Mouse (Mus musculus): ENCODE measurements at regions not wholly inside any gene's neighbourhood (a gene's known extent, or its start where the extent isn't known, plus 50 kb on each side); places are given as distances from the start of the nearest gene placed in this dataset.

DNA sequence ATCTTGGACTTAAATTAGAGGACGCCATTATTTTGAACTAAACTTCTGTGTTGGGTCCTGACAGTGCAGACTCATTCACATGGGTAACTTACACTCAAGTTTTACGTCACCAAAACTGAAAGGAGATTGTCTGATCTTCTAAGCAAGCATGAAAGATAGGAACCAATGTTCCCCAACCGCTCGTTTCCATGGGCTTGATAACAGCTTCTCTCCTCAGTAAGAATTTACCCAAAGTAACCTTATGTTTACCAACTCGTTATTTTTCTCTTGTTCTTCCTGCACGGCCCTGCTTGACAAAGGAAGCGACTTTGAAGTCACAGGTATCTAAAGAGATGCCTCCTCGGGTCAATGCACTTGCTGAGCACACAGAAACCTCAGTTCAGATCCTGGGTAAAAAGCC lies 245.6 kb downstream of the Rplp1 start:
- DNase-seq: no peak

DNA sequence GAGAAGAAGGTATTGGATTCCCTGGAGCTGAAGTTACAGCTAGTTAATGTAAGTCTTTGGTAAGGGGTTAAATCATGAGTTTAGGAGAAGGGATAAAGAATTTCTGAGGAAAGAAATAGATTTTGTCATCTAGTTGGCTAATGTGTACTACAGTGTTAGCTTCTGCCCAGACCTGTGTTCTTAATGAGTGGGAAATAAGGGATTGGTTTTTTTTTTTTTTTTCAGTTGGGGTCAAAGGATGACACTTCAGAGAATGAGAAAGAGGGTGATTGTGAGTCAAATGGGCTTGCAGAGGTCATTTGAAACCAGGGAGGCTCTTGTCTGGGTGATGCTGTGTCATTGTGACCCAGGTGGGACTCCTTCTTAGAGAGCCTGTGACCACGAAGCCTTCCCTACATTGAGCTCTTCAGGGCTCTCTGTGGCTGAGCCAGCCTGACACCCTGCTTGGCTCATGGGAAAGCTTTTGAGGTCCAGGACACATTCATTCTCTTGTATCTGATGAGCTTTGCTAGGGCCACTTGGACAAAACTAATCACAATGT lies 246.1 kb downstream of the Rplp1 start:
- no peak for DNase-seq

DNA sequence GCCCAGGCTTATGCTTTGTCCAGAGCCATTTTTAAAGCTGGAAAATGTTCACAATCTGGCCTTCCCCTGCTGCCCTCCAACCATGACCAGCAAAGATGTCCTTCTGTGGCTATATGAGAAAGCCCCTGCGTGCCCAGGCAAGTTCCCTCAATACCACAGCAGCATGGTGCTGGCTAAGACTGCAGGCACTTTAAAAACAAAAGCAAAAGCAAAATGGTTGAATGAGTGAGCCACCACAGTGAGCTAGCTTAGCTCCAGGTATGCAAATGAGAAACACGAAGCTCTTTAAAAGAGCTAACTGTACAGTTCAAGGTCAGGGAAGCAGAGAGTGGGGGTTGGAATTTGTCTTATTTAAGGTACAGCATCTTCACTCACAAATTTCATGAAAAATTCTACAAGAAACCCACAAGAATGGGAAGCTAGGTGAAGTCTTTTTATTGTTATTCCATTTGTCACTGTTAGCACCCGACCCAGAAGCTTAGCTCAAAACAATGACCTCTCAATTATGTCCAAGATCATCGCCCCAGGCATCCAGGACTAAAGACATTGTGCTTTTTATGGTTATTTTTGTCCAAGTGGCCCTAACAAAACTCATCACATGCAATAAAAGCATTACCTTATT lies 246.8 kb downstream of the Rplp1 start:
- no peak for DNase-seq

DNA sequence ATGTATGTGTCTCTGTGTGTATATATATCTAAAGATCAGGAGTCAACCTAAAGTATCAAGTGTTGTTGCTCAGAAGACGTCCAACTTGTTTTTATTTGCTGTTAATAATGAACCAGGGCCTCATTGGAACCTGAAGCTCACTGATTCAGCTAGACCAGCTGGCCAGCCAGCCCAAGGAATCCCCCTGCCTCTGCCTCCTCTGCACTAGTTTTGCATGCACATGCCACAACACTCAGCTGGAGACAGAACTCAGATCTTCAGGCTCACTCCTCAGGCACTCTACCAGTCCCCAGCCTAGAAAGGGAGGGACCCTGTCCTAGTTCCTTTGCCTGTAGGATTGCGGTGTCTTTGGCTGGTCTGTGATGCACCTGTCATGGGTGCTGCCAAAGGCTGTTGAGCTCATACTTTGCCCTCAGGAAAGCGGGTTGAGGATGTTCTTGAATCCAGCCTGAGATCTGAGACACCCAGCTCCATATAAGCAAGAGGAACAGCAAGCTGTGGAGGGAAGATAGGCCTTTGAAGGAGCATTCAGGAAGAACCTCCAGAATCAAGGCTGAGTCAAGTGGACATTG lies 247.5 kb downstream of the Rplp1 start:
- no peak for DNase-seq

DNA sequence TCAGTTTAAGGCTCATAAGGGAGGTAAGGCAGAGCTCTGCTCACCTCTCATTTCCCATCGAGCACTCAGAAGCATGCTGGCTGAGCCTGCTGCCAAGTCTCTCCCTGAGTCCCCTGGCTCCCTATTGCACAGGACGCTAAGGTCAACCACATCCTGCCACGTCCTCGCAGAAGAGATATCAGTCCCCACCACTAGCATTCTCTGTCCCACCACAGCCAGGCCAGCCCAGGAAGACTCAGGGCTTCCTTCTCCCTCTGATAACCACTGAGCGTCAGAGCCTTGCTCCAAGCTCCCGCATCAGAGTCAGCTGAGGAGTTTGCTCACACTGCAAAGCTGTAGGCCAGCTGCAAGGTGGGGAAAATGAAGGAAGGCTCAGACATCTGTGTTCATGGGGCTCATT lies 248.2 kb downstream of the Rplp1 start:
- no peak for DNase-seq

DNA sequence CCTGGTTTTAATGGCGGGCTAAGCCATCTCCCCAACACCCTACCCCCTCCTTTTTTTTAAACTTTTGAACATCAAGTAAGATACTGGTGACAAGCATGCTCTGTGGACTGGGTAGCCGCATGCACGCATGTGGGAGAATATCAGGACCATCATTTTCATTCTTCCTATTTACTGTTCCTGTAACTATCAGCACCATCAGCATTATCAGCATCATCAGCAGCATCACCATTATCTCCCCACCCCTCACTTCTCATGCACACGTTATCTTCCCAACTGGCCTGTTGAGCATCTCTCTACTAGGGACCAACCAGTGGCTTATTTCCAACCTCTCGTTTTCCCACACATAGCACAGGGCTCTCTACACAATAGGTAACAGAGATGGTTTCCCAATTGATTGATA lies 249.1 kb downstream of the Rplp1 start:
- no peak for DNase-seq

DNA sequence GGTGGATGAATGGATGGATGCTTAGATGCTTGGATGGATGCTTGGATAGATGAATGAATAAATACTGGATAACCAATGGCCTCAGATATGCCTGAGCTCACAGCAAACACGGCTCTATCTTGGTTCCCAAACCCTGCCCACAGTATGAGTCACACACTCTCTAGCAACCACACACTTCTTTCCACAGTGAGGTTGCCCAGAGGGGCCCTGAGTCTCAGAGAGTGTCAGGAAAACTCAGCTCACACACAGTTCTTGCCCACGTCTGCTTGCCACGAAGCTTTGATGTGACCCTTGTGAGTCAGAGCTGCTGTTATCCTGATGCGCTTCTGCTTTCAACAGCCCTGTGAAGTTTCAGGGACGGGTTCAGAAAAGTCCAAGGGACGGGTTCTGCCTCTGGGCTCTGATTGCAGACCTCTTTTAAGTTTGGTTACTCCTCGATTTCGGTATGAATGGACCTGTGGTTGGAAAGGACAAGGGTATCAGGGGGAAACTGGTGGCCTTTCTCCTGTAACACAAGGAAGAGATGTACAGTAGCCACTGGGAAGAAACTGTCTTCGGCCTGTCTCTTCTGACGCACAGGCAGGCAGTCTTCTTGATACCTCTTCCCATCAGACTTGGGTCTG lies 250.2 kb downstream of the Rplp1 start:
- DNase-seq: no peak

DNA sequence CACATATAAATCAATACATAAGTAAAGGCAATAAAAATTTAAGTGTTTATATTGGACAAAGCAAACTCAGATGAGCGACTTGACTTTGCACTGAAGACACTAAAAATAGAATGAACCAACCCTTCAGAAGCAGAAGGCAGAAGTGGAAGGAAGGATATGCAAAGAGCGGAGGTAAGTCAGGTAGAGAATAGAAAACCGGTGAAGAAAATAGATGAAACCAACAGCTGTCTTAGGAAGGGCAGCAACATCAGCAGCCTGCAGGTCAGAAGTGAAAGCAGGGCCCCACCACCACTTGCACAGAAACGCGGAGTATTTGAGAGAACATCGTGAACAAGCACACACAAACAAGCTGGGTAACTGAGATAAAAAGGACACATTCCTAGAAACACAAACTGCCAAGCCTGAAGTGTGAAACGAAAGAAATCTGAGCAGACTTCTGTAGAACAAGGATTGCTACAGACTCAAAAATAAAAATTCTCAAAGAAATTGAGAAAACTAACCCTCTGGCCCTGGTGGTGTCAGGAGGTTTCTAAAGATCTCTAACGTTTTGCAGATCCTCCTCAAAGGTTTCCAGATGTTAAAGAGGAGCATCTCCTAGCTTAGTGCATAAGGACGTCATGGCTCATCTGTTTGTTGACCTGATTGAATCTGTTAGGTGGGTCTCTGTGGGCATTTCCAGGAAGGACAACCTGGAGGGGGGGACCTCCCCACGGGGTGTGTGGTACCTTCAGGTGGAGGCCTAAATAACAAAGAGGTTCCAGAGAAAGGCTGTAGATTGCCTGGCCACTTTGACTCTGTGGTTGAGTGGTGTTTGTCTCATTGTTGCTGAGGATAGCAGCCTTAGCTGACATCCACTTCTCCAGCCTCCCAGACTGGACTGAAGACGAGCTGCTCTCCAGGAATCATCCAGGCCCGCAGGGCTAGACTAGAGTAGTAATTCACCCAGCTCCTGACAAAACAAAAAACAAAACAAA lies 252.0 kb downstream of the Rplp1 start:
- DNase-seq: no peak

DNA sequence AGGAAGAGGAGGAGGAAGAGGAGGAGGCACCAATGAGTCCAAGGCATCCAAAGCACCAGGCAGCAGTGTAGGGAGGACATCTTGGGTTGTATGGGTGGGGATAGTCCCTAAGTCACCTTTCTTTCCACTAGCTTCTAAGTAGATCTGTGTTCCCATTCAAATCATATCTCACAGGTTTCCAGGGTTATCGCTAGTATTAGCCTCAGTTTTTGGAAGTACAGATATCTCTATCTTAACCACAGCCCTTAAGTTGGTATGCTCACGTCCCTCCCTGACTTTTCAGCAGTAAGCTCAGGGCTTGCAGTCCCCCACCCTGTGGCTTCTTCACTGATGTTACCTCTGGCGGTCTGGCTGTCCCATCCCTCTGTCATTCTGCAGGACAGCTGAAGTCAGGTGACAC lies 254.2 kb downstream of the Rplp1 start:
- no peak for DNase-seq

DNA sequence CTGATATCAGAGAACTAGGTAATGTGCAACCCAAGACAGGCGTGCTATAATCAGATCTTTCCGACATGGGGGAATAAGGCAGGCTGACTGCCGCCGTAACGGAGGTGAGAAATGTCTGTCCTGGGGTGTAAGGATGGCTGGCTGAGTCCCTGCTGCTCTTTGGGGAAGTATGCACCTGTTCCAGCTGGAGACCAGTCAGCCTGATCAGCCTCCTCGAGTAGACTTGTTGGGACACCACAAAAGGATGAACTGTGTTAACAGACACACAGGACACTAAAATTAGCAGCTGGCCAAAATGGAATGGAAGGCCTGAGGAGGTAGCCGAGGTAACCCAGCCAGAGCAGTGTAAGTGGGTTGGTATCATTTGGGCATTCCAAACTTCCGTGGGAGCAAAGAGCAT lies 256.3 kb downstream of the Rplp1 start:
- DNase-seq: no peak

DNA sequence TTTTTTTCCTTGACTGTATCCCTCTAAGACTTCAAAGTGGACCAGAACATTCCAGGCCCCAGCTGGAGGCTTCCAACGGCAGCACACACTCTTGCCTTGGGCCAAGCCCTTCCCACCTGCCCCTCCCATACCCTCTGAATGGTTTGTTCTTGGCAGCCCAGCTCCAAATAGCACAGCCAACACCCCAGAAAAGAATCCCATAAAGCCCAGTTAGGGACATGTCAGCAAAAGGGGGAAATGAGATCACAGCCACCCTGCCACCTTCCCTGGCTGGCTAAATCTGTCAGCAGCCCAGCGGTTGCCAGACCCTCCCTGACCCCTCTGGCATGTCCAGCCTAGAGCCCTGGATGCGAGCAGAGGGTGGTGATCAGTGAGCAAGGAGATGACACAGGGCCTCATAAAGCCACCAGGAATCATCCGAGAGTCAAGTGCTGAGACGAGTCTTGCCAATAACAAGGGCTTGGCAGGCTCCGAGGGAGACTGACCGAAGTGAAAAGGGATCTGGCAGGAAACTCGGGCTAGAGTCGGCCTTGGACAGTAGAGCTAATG lies 258.8 kb downstream of the Rplp1 start:
- peak; percentile 79 for DNase-seq

DNA sequence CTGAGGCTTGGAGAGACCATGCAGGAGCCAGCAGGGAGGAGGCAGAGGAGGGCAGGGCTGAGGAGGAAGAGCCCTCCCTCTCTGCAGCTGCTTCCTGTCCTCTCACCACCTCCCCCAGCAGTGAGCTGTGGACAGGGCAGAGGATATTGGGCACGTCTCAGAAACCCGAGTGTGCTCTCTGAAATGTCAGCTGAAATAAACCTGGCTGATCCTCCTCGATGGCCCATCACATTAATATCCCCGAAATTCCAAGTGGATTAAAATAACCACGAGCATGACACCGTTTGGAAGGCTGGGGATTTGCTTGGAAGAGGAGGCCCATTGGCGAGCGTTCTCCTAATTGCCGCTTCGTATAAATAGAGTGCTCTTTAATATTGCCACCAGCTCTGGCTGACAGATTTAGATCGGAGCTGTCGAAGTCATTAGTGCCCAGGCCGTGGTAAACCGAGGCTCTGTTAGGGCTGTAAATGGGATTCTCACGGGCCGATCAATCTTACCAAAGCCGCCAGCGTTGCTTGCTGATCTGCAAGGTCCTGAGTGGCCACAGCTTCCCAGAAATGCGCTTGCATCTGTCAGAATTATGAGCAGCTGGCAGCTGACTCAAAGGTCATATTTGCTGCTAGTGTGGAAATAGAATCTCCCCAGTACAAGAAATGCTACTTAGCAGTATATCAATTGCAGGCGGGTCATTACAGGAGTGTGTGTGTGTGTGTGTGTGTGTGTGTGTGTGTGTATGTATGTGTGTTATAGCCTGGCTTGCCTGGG lies 268.5 kb downstream of the Rplp1 start:
- DNase-seq: peak; percentile 42

DNA sequence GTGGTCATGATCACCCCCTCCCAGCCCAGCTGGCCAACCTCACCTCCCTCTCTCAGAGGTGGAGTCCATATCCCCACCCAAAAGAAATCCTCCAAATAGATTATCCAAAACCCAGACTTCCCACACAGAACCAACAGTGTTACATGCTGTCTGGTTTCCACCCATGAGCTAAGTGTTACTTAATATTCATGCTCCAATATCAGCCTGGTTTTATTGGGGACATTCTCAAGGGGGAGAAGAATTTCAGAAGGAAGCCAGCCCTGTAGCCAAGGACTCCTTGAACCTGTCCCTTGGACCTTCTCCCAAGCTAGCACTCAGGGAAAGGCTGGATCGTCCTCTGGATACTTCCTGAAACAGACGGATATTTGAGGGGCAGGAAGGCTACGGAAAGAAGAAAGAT lies 268.6 kb downstream of the Tle3 start:
- no peak for DNase-seq

DNA sequence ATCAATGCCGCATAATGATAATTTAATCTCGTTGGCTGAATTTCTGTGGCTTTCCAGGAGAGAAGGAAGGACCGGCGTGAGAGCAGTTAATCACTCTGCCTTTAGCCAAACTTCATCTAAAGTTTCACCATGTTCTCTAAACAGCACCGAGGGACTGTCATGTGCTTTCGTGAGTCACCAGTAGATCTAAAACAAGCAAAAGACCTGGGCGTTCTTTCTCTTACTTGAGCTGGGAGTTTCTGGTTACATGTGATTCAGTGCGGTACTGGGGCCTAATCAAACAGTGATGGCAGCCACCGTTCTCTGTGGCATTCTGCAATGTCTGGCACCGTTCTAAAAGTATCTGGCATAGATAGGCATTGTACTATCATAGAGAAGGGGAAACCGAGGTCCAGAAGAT lies 266.7 kb downstream of the Tle3 start:
- no peak for DNase-seq

DNA sequence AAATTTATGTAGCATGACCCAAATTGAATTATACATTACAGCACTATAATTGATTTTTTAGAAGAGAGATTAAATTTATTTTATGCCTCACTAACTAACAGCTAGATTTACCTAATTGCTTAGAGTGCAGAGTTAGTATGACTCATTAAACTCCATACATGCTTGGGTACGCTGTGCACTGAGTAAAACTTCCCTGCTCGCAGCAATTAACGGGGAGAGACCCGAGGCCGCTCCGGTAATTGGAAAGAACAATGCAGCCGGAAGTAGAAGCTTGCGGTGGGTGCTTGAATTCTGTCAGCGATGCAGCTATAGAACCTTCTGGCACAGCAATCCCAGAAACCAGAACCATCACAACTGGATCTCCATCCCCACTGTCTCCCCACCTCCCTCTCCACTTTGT lies 261.8 kb downstream of the Tle3 start:
- no peak for DNase-seq

DNA sequence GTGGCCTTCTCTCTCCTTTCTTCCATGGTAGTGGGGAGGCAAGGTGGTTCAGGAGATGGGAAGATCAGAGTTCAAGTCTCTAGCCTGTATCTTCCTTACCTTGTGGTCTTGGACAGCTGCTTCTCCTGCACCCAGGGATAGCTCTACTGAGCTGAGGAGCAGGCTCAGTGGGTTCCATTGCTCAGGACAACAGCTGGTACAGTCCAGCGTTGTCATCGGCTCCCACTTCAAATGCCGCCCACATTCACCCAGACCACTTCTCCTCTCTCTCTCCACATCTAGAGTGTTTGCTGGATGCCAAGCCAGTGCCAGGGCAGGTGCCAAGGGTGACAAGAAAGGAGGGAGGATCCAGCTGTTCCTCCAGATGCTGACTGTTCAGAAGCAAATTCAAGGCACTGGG lies 260.4 kb downstream of the Tle3 start:
- no peak for DNase-seq

DNA sequence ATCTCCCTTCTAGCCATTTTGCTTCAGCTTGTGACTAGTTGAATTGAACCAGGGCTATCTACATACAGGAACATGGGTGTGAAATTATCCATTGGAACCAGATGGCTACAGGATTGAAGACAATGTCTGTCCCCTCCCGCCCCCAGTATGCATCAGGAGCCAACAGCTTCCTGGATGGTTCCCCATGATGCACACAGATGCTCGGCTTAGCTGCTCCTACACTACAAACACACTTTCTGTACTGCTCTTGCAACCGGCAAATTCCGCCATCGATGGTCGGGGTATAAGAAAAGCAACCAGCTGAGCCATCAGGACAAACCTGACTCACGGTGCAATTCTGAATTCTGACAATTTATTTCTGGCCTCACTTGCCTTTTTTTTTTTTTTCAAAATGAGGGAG lies 258.9 kb downstream of the Tle3 start:
- DNase-seq: no peak

DNA sequence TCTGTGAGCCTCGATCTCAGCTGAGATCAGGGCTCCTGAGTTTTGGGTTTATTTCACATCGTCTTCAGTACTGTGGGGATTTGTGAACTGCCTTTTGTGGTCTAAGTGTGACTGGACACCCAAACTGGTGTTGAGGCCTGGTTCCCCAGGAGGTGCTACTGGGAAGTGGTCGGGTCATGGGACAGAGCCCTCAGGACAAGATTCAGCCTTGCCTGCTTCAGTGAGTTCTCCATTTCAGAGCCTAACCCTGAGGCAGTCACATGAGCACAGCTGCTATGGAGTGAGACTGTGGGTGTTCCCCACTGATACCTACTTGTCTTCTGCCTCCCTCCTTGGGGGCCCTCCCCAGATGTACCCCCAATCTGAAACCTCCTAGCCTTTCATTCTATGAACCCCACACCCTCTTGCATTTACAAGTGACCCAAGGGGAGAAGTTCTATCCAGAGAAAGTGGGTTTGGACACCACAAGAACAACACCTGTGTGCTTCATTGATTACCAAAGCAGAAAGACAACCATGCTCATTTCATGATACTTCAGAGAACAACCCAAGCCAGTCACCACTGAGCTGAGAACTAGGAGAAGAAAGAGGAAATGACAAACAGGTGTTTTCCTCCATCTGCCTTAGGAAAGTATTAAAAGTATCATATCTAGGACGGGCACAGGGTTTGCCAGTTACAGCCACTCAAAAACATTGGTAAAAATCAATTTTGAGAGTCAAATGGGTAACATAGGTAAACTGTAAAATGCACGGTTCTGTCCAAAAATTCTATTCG lies 255.8 kb downstream of the Tle3 start:
- DNase-seq: no peak

DNA sequence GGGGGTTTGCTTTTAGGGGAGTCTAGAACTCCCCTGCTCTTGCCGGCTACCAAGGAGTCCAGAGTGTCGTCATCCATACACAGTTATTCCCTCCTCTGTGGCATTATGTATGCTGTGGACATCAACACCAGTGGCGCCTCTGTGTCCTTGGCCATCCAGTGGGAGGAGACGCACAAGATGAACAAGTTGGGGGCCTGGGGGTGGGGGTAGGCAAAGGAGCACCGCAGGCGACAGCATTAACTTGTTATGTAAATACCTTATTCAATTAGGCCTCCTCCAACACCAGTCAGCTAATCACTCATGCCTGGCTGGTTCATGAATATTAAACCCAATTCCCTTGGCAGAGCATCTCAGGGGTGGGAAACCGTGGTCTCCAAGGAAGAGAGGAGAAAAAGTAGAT lies 250.8 kb downstream of the Tle3 start:
- DNase-seq: no peak

DNA sequence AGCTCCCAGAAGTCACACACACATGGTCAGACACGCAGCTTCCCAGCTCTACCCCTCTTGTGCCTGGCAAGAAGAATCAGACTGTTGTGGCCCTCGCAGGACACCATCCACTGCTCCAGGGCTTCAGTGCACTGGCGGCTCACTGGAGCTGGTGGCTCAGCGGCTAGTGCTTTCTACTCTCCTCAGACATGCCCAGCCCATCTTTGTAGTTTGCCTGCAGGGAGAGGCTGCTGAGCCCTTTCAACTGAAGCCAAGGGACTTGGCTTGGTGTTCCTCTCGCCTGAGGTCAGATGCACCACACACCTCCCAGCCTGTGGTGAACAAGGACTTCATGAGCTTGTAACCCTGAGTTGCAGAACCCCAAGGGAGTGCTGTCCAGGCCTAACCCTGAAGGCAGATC lies 249.8 kb downstream of the Tle3 start:
- no peak for DNase-seq

DNA sequence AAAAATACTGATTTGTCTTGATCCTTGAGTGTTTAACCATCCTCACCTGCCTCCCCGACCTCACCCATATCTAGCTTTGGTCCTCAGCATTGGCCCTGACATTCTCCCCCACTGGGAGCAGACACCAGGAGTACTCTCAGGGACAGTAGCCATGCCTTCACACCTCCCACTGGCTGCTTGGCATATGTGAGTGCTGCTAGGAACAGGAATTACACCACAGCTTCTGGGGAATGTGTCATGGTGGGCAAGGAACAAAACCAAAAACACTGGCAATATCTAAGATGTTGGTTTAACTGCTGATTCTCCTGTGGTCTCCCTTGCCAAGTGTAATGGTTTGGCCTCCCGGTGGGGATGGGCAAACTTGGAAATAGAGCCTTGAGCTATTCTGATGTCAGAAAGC lies 248.6 kb downstream of the Tle3 start:
- DNase-seq: no peak

DNA sequence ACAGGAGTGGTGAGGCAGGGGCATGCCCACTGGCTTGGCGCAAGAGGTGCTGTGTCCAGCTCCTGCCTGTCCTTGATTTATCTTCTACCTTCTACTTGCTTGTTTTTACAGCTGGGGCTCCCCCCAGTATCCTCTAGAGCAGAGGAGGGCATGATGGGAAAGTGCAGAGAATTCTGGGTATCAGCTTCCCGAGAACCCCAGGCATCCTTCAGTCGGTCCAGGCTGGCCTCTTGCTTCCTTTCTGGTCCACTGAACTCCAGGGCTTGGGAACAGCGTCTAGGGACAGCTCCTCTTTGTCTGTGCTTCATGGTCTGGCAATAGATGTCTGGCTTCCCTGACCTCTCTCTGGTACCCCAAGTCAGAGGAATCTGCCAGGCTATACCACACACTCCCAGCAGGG lies 247.9 kb downstream of the Tle3 start:
- DNase-seq: no peak
